Mouse (Mus musculus) thymus, postnatal 4 days (tissue): ENCODE results near the gene Slc38a5.

Source experiments
- DNase-seq: peaks from one replicate; pipeline ENCODE4 v3.0.0; 2021

Slc38a5 gene

GRCm38 (mm10) chrX:8314905-8315304 is 44.0 kb downstream of the Slc38a5 start:
- peak; percentile 87 for DNase-seq

- no peak for DNase-seq
These were observed 56.2 kb downstream of the Slc38a5 start, which contains the start of gene Ssxb10 for GRCm38 (mm10) chrX:8327124-8327523. Gene Ssxb10 (plus strand): TSS chrX:8327424.
